Mouse (Mus musculus) liver, embryonic 15.5 days (tissue): Measurements from ENCODE around the gene Chrnb1. TPM values are rescaled to one million over a fixed set of nuclear protein-coding genes. Genes with fewer than 3 reads are reported as not detected.

Source experiments
- ATAC-seq: fragments of 200-750 bp; cut with Nextera tagmentation; 2 replicates; pipeline ENCODE4 v1.8.0; 2017; ENCODE audit warnings: moderate number of reproducible peaks, mild to moderate bottlenecking, moderate library complexity; ENCODE audit not compliant: insufficient read depth
- H3K27ac ChIP-seq: fragments of 300-500 bp; sonication (generic); replicated peaks from 2 replicates; pipeline ENCODE4 v1.5.1; 2015; ENCODE audit warnings: mild to moderate bottlenecking, inconsistent platforms
- H3K27me3 ChIP-seq: fragments of 300-500 bp; sonication (generic); 2 replicates; pipeline ENCODE4 v1.6.1; 2015; ENCODE audit warnings: mild to moderate bottlenecking, inconsistent platforms
- H3K36me3 ChIP-seq: fragments of 300-500 bp; sonication (generic); replicated peaks from 2 replicates; pipeline ENCODE4 v1.6.1; 2015; ENCODE audit warnings: moderate library complexity, mild to moderate bottlenecking, inconsistent platforms
- H3K4me1 ChIP-seq: fragments of 300-500 bp; sonication (generic); replicated peaks from 2 replicates; pipeline ENCODE4 v1.6.1; 2015; ENCODE audit warnings: inconsistent platforms
- H3K4me2 ChIP-seq: fragments of 300-500 bp; sonication (generic); 2 replicates; pipeline ENCODE4 v1.6.1; 2015; ENCODE audit warnings: moderate library complexity, mild to moderate bottlenecking, inconsistent platforms
- H3K4me3 ChIP-seq: fragments of 300-500 bp; sonication (generic); replicated peaks from 2 replicates; pipeline ENCODE4 v1.5.1; 2015; ENCODE audit warnings: mild to moderate bottlenecking, inconsistent platforms
- H3K9ac ChIP-seq: fragments of 300-500 bp; sonication (generic); 2 replicates; pipeline ENCODE4 v1.6.1; 2015; ENCODE audit warnings: moderate library complexity, mild to moderate bottlenecking, inconsistent platforms
- H3K9me3 ChIP-seq: fragments of 300-500 bp; sonication (generic); replicated peaks from 2 replicates; pipeline ENCODE4 v1.6.1; 2016; ENCODE audit warnings: inconsistent platforms
- WGBS: fragments of 180-500 bp; shearing (Covaris S2); methylation state at CpG from one replicate; pipeline ENCODE4 v1.1.7; 2015; ENCODE audit warnings: mixed read lengths; ENCODE audit not compliant: insufficient replicate concordance; 5-methylcytosine and 5-hydroxymethylcytosine counted together
- polyA plus RNA-seq: library from polyadenylated mRNA; unstranded; fragments of >200 nt; fragmentation: Nextera tagmentation; extraction: Ambion mirVana; gene quantifications from 2 replicates; pipeline ENCODE4 v1.2.1, GENCODE M21; 2015

The Chrnb1 gene
- polyA plus RNA-seq, 1 experiment from 2014 or later, result 1.3 TPM

- Histone ChIP-seq H3K36me3 (peaks cover 5% of the 10 kb centered on the region; the same call in 1 of the 2 replicates), H3K9ac (no peak overlapping the region), H3K4me3 (no peak overlapping the region), H3K9me3 (no peaks in the 10 kb centered on the region), H3K27ac (no peak overlapping the region), H3K27me3 (peaks cover 36% of the 10 kb centered on the region), H3K4me1 (peaks cover 8% of the 10 kb centered on the region), H3K4me2 (no peak overlapping the region)
- WGBS, result 78% methylated on average over 5 of the region's 5 CpGs
- ATAC-seq, result no peak
These were observed 33.1 kb upstream of the Chrnb1 start for GRCm38 (mm10) chr11:69828832-69829231.

DNA sequence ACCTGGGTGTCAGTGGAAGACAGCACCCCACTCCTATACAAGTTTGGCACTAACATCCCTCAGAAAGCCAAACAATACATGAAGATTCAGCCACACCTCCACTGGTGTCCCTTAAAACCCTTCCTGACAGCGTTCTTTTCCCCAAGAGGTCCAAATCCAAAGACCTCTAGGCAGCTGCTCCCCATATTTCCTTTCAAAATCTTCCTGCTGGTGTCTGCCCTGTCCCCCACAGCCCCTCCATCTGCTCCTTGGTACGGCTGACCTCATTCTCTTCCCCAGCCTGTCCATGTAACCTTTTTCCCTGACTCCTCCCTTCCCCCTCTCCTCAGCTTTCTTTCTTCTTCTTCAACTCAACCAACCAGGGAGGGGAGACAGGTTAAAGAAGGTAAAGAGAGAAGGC, 27.7 kb upstream of the Chrnb1 start:
- Histone ChIP-seq H3K4me3 (no peak overlapping the region), H3K27me3 (peaks cover 9% of the 10 kb centered on the region), H3K9ac (no peak overlapping the region), H3K27ac (no peak overlapping the region), H3K9me3 (no peaks in the 10 kb centered on the region), H3K4me1 (no peaks in the 10 kb centered on the region), H3K36me3 (peaks cover 5% of the 10 kb centered on the region; the same call in 1 of the 2 replicates), H3K4me2 (no peak overlapping the region)
- no peak for ATAC-seq
- WGBS, result 58% methylated on average over 2 of the region's 2 CpGs

DNA sequence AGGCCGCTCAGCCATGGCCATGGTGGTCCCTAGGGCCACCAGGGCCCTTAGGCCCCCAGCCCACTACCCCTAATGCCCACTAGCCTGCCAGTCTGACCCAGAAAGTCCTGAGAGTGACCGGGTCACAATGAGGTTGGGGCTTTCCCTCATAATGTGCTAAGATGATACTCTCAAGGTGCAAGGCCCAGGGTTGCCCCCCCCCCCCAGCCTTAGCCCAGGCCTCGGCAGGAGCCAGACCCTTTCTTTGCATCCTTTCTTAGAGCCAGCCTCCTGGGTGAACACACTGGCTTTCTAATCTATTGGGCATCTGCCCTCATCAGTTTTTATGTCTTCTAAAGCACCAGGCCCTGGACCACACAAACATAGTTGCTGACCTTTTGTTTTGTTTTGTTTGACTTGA, 26.3 kb upstream of the Chrnb1 start, which contains the start of gene Spem1:
Gene Spem1 (minus strand): TSS at position 101 of the 400 bp plus-strand sequence.
- Histone ChIP-seq H3K27ac (no peak within 1 kb of the TSS), H3K27me3 (peaks cover 14% of the 10 kb centered on the region), H3K4me3 (no peak within 1 kb of the TSS), H3K9me3 (no peaks in the 10 kb centered on the region), H3K4me2 (no peak within 1 kb of the TSS), H3K9ac (no peak within 1 kb of the TSS), H3K4me1 (no peaks in the 10 kb centered on the region), H3K36me3 (peaks cover 5% of the 10 kb centered on the region; the same call in 1 of the 2 replicates)
- ATAC-seq, result no peak
- 73% methylated on average over 3 of the region's 3 CpGs for WGBS

- H3K27ac ChIP-seq, result no peak overlapping the region
- H3K9ac ChIP-seq, result no peak overlapping the region
- H3K4me2 ChIP-seq, result no peak overlapping the region
- H3K36me3 ChIP-seq, result no peaks in the 10 kb centered on the region
- H3K4me1 ChIP-seq, result no peaks in the 10 kb centered on the region
- 65% methylated on average over 8 of the region's 8 CpGs for WGBS
- no peak overlapping the region for H3K4me3 ChIP-seq
- H3K27me3 ChIP-seq, result peaks cover 21% of the 10 kb centered on the region
- no peak for ATAC-seq
- H3K9me3 ChIP-seq, result no peaks in the 10 kb centered on the region
These were observed 23.1 kb upstream of the Chrnb1 start for GRCm38 (mm10) chr11:69818871-69819270.

- no peak for ATAC-seq
- no peak within 1 kb of the TSS for H3K27ac ChIP-seq
- no peaks in the 10 kb centered on the region for H3K9me3 ChIP-seq
- H3K4me1 ChIP-seq, result no peaks in the 10 kb centered on the region
- no peak within 1 kb of the TSS for H3K4me2 ChIP-seq
- peaks cover 26% of the 10 kb centered on the region for H3K27me3 ChIP-seq
- WGBS, result 54% methylated on average over 2 of the region's 2 CpGs
- no peaks in the 10 kb centered on the region for H3K36me3 ChIP-seq
- H3K4me3 ChIP-seq, result no peak within 1 kb of the TSS
- H3K9ac ChIP-seq, result no peak within 1 kb of the TSS
These were observed 22.6 kb upstream of the Chrnb1 start, which contains the start of gene Spem2 for GRCm38 (mm10) chr11:69818365-69818764. Gene Spem2, minus strand, starts transcription at chr11:69818465.

- H3K27me3 ChIP-seq, result peaks cover 41% of the 10 kb centered on the region
- H3K4me3 ChIP-seq, result no peak overlapping the region
- no peaks in the 10 kb centered on the region for H3K4me1 ChIP-seq
- no peak overlapping the region for H3K27ac ChIP-seq
- no peak overlapping the region for H3K9ac ChIP-seq
- H3K9me3 ChIP-seq, result no peaks in the 10 kb centered on the region
- no peaks in the 10 kb centered on the region for H3K36me3 ChIP-seq
- H3K4me2 ChIP-seq, result no peak overlapping the region
- ATAC-seq, result no peak
- 81% methylated on average over 12 of the region's 12 CpGs for WGBS
These were observed 20.8 kb upstream of the Chrnb1 start for GRCm38 (mm10) chr11:69816520-69816919.

- peaks cover 51% of the 10 kb centered on the region for H3K27me3 ChIP-seq
- no peaks in the 10 kb centered on the region for H3K9me3 ChIP-seq
- 47% methylated on average over 10 of the region's 10 CpGs for WGBS
- H3K36me3 ChIP-seq, result no peaks in the 10 kb centered on the region
- no peak within 1 kb of the TSS for H3K9ac ChIP-seq
- H3K4me2 ChIP-seq, result no peak within 1 kb of the TSS
- H3K27ac ChIP-seq, result no peak within 1 kb of the TSS
- no peak for ATAC-seq
- no peaks in the 10 kb centered on the region for H3K4me1 ChIP-seq
- no peak within 1 kb of the TSS for H3K4me3 ChIP-seq
These were observed 19.4 kb upstream of the Chrnb1 start, which contains the start of gene Gm39566 for GRCm38 (mm10) chr11:69815155-69815554. Gene Gm39566, minus strand, starts transcription at chr11:69815298.

GRCm38 (mm10) chr11:69810280-69810679, 14.5 kb upstream of the Chrnb1 start:
- peaks cover 81% of the 10 kb centered on the region for H3K27me3 ChIP-seq
- H3K9me3 ChIP-seq, result no peaks in the 10 kb centered on the region
- no peak overlapping the region for H3K27ac ChIP-seq
- no peak overlapping the region for H3K4me2 ChIP-seq
- H3K36me3 ChIP-seq, result no peaks in the 10 kb centered on the region
- no peak for ATAC-seq
- H3K4me3 ChIP-seq, result no peak overlapping the region
- no peaks in the 10 kb centered on the region for H3K4me1 ChIP-seq
- H3K9ac ChIP-seq, result no peak overlapping the region

- Histone ChIP-seq H3K4me3 (no peak overlapping the region), H3K36me3 (no peaks in the 10 kb centered on the region), H3K27me3 (peaks cover 87% of the 10 kb centered on the region), H3K27ac (no peak overlapping the region), H3K9ac (no peak overlapping the region), H3K9me3 (no peaks in the 10 kb centered on the region), H3K4me2 (no peak overlapping the region), H3K4me1 (peaks cover 24% of the 10 kb centered on the region)
- WGBS, result 71% methylated on average over 2 of the region's 2 CpGs
- ATAC-seq, result no peak
These were observed 11.9 kb upstream of the Chrnb1 start for GRCm38 (mm10) chr11:69807641-69808040.

- H3K9ac ChIP-seq, result no peak overlapping the region
- H3K9me3 ChIP-seq, result no peaks in the 10 kb centered on the region
- H3K4me1 ChIP-seq, result peaks cover 35% of the 10 kb centered on the region
- no peak overlapping the region for H3K4me2 ChIP-seq
- no peaks in the 10 kb centered on the region for H3K36me3 ChIP-seq
- 73% methylated on average over 4 of the region's 4 CpGs for WGBS
- H3K27ac ChIP-seq, result no peak overlapping the region
- no peak overlapping the region for H3K4me3 ChIP-seq
- H3K27me3 ChIP-seq, result peaks cover 91% of the 10 kb centered on the region
- ATAC-seq, result no peak
These were observed 10.6 kb upstream of the Chrnb1 start for GRCm38 (mm10) chr11:69806378-69806777.

- 0 out of 2 replicates have a peak within 1 kb of the TSS, but pooled peaks have one; percentile 47 for H3K9ac ChIP-seq
These were observed 9.5 kb upstream of the Chrnb1 start, which contains the start of gene Tmem102 for GRCm38 (mm10) chr11:69804972-69805909. Gene Tmem102, minus strand, starts transcription at chr11:69805624.

More at GRCm38 (mm10) chr11:69804972-69805909, 9.5 kb upstream of the Chrnb1 start, which contains the start of gene Tmem102:
- H3K4me2 ChIP-seq, result peak within 1 kb of the TSS; percentile 78
- 22% methylated on average over 29 of the region's 29 CpGs for WGBS
- no peaks in the 10 kb centered on the region for H3K9me3 ChIP-seq
- H3K36me3 ChIP-seq, result no peaks in the 10 kb centered on the region
- H3K27ac ChIP-seq, result no peak within 1 kb of the TSS
- peaks cover 91% of the 10 kb centered on the region for H3K27me3 ChIP-seq
- H3K4me1 ChIP-seq, result peaks cover 46% of the 10 kb centered on the region
- H3K4me3 ChIP-seq, result peak within 1 kb of the TSS; percentile 11; the same call in 1 of the 2 replicates
- ATAC-seq, result no peak
